12 mouse cellular contexts compared by ENCODE assay signal in genomic region chr5:114590043-114590913, GRCm38 (mm10). TPM values are rescaled to one million over a fixed set of nuclear protein-coding genes. Genes with fewer than 3 reads are reported as not detected.
DNase-seq lines count a peak whose midpoint lies in the region; ATAC-seq lines count a peak whose summit lies in the region.
"Had no signal": no experiment of that assay in that cellular context is flagged by ENCODE, and none has a peak within 500 bp of the region (broad histone marks: within the 10 kb centered on the region; RNA-seq: fewer than 3 reads in every experiment).

No protein-coding gene starts in this region.

- DNase-seq in forebrain, embryonic 11.5 days (ENCODE audit: low spot score): no peak
- no peak for DNase-seq in thymus, postnatal 10 days (ENCODE audit: low spot score in 2 of 2)
- no peak for DNase-seq in layer of hippocampus, adult 11-12 months (ENCODE audit: low spot score)
- DNase-seq: lung, postnatal 36 days had no signal

- WGBS in forebrain, embryonic 11.5 days: 85% methylated on average over 17 of the region's 17 CpGs
- 80% methylated on average over 17 of the region's 17 CpGs for WGBS in forebrain, embryonic 15.5 days
- WGBS in forebrain, embryonic 16.5 days: 80% methylated on average over 17 of the region's 17 CpGs
- WGBS in neural tube, embryonic 13.5 days: 70% methylated on average over 17 of the region's 17 CpGs

- H3K27me3 ChIP-seq in forebrain, embryonic 11.5 days (ENCODE audit: control insufficient read depth, insufficient read depth, low read length): no peaks in the 10 kb centered on the region
- peaks cover 23% of the 10 kb centered on the region for H3K27me3 ChIP-seq in forebrain, embryonic 15.5 days
- peaks cover 23% of the 10 kb centered on the region for H3K27me3 ChIP-seq in megakaryocyte, embryonic 14.5 days (replicated peaks)
- peaks cover 30% of the 10 kb centered on the region for H3K27me3 ChIP-seq in forebrain, embryonic 16.5 days (replicated peaks; ENCODE audit: control insufficient read depth, insufficient read depth, low read length)
- H3K27me3 ChIP-seq in neural tube, embryonic 13.5 days: no peaks in the 10 kb centered on the region

- H3K4me2 ChIP-seq in forebrain, embryonic 11.5 days (ENCODE audit: low read depth, low read length, severe bottlenecking): no peak overlapping the region
- H3K4me2 ChIP-seq in forebrain, embryonic 15.5 days (replicated peaks): no peak overlapping the region
- no peak overlapping the region for H3K4me2 ChIP-seq in forebrain, embryonic 16.5 days (ENCODE audit: low read length)
- no peak overlapping the region for H3K4me2 ChIP-seq in neural tube, embryonic 13.5 days

- peaks cover 63% of the 10 kb centered on the region for H3K4me1 ChIP-seq in forebrain, embryonic 11.5 days (replicated peaks; ENCODE audit: control insufficient read depth, insufficient read depth, low read length)
- H3K4me1 ChIP-seq in forebrain, embryonic 15.5 days: peaks cover 74% of the 10 kb centered on the region
- peaks cover 69% of the 10 kb centered on the region for H3K4me1 ChIP-seq in megakaryocyte, embryonic 14.5 days
- H3K4me1 ChIP-seq in forebrain, embryonic 16.5 days (replicated peaks; ENCODE audit: control insufficient read depth, insufficient read depth, low read length): peaks cover 71% of the 10 kb centered on the region
- H3K4me1 ChIP-seq in neural tube, embryonic 13.5 days (replicated peaks): peaks cover 96% of the 10 kb centered on the region

- H3K4me3 ChIP-seq in forebrain, embryonic 11.5 days (ENCODE audit: low read depth, low read length): no peak overlapping the region
- no peak overlapping the region for H3K4me3 ChIP-seq in forebrain, embryonic 15.5 days
- H3K4me3 ChIP-seq in megakaryocyte, embryonic 14.5 days (replicated peaks): peak overlapping the region; percentile 48
- no peak overlapping the region for H3K4me3 ChIP-seq in forebrain, embryonic 16.5 days (replicated peaks; ENCODE audit: low read length)
- no peak overlapping the region for H3K4me3 ChIP-seq in neural tube, embryonic 13.5 days
- H3K4me3 ChIP-seq: heart, embryonic 13.5 days; limb, embryonic 10.5 days had no signal

- no peak for ATAC-seq in forebrain, embryonic 11.5 days (replicated peaks; ENCODE audit: low FRiP score)
- no peak for ATAC-seq in forebrain, embryonic 15.5 days (replicated peaks)
- no peak for ATAC-seq in megakaryocyte, adult 5-6 weeks (ENCODE audit: poor library complexity, severe bottlenecking)
- no peak for ATAC-seq in forebrain, embryonic 16.5 days
- ATAC-seq in neural tube, embryonic 13.5 days (ENCODE audit: low read depth): no peak
- ATAC-seq: CD4-positive, CD25-positive, alpha-beta regulatory T cell, adult 4 months had no signal

- no peaks in the 10 kb centered on the region for H3K9me3 ChIP-seq in forebrain, embryonic 11.5 days (ENCODE audit: control insufficient read depth, low read length)
- H3K9me3 ChIP-seq in forebrain, embryonic 15.5 days: no peaks in the 10 kb centered on the region
- H3K9me3 ChIP-seq in megakaryocyte, embryonic 14.5 days: no peaks in the 10 kb centered on the region
- no peaks in the 10 kb centered on the region for H3K9me3 ChIP-seq in forebrain, embryonic 16.5 days (ENCODE audit: control insufficient read depth, low read length)
- no peaks in the 10 kb centered on the region for H3K9me3 ChIP-seq in neural tube, embryonic 13.5 days
- H3K9me3 ChIP-seq: heart, embryonic 13.5 days; limb, embryonic 10.5 days had no signal

- H3K27ac ChIP-seq in forebrain, embryonic 11.5 days (ENCODE audit: low read depth, low read length): peak overlapping the region; percentile 34; the same call in 1 of the 2 replicates
- no peak overlapping the region for H3K27ac ChIP-seq in forebrain, embryonic 15.5 days (replicated peaks)
- 0 out of 2 replicates have a peak overlapping the region, but pooled peaks have one; percentile 11 for H3K27ac ChIP-seq in forebrain, embryonic 16.5 days (ENCODE audit: low read length)
- peak overlapping the region; percentile 71 for H3K27ac ChIP-seq in neural tube, embryonic 13.5 days (replicated peaks)
- H3K27ac ChIP-seq: limb, embryonic 10.5 days had no signal

- H3K9ac ChIP-seq in forebrain, embryonic 11.5 days (ENCODE audit: low read length): no peak overlapping the region; the same call in 1 of the 2 replicates
- H3K9ac ChIP-seq in forebrain, embryonic 15.5 days (replicated peaks): no peak overlapping the region
- no peak overlapping the region for H3K9ac ChIP-seq in forebrain, embryonic 16.5 days (replicated peaks; ENCODE audit: low read depth, low read length)
- H3K9ac ChIP-seq in neural tube, embryonic 13.5 days: peak overlapping the region; percentile 47; the same call in 1 of the 2 replicates
- H3K9ac ChIP-seq: heart, embryonic 13.5 days had no signal

- H3K36me3 ChIP-seq in forebrain, embryonic 11.5 days (ENCODE audit: control insufficient read depth, insufficient read depth, low read length): no peaks in the 10 kb centered on the region
- no peaks in the 10 kb centered on the region for H3K36me3 ChIP-seq in forebrain, embryonic 15.5 days
- H3K36me3 ChIP-seq in megakaryocyte, embryonic 14.5 days (replicated peaks; ENCODE audit: low read length): no peaks in the 10 kb centered on the region
- H3K36me3 ChIP-seq in forebrain, embryonic 16.5 days (ENCODE audit: control insufficient read depth, insufficient read depth): no peaks in the 10 kb centered on the region
- peaks cover 11% of the 10 kb centered on the region for H3K36me3 ChIP-seq in neural tube, embryonic 13.5 days
- H3K36me3 ChIP-seq: heart, embryonic 13.5 days; limb, embryonic 10.5 days had no signal

RNA-seq across cellular contexts. Expression of gene Fam222a, which starts 22.5 kb away (rescaled TPM):
- polyA plus RNA-seq in forebrain, embryonic 11.5 days (2014; fragmentation: Nextera tagmentation; extraction: Ambion mirVana): 8.7 and 9.4 TPM in 2 replicates
- 5.2 and 5.6 TPM in 2 replicates for polyA plus RNA-seq in forebrain, embryonic 15.5 days (2015; fragmentation: Nextera tagmentation; extraction: Ambion mirVana)
- 0.34 and 9.8 TPM in 2 replicates for polyA plus RNA-seq in megakaryocyte, embryonic 14.5 days (2012; ENCODE audit: insufficient read depth, low replicate concordance)
- 0.16 and 0.22 TPM in 2 replicates for total RNA-seq in megakaryocyte, adult 5-6 weeks (2015)
- 0.11 and 0.69 TPM in 2 replicates for total RNA-seq in megakaryocyte, adult 5-6 weeks (2017)
- polyA plus RNA-seq in forebrain, embryonic 16.5 days (2015; fragmentation: Nextera tagmentation; extraction: Ambion mirVana): 4.3 and 4.4 TPM in 2 replicates
- 6.1 and 6.8 TPM in 2 replicates for polyA plus RNA-seq in neural tube, embryonic 13.5 days (2015; fragmentation: Nextera tagmentation; extraction: Ambion mirVana)
- polyA plus RNA-seq: CD4-positive, CD25-positive, alpha-beta regulatory T cell, adult 4 months had no signal
